Mouse (Mus musculus) small intestine, adult 10 weeks (tissue): ENCODE data around the gene Vmn2r45. TPM values are rescaled to one million over a fixed set of nuclear protein-coding genes. Genes with fewer than 3 reads are reported as not detected.

Experiments
- polyA plus RNA-seq: library from polyadenylated mRNA; stranded (reverse); fragments of 350-450 nt; fragmentation: Illumina TruSeq; extraction: RNeasy Lipid Tissue Mini Kit (QIAGEN cat#74804); gene quantifications from one replicate; pipeline ENCODE4 v1.2.3, GENCODE M21; 2014; ENCODE audit warnings: low replicate concordance

Gene Vmn2r45
- not detected for polyA plus RNA-seq

DNA sequence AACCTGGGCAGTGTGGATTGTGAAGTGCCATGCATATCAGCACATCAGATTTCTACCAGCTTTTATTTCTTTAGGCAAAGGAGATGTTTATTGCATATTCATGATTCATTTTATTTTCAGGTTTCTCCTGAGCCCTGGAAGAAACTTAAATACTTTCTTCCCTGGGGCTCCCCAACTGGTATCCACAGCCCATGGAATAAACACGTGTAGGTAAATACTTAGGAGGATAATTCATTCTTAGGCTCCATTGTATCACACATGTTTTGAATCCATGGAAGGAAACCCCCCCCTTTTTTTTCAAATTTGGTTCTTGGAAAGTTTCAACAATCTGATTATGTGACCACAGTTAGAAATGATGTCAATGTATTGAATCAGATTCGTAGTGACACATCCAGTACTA, at the start of gene Vmn2r45:
Gene Vmn2r45 (minus strand): TSS at position 101 of the 400 bp plus-strand sequence.

Other genes with a start within 250 kb of the Vmn2r45 start
- not detected for gene Vmn2r43, start 228.5 kb downstream of the Vmn2r45 start, polyA plus RNA-seq
- not detected for gene Vmn2r44, start 105.7 kb downstream of the Vmn2r45 start, polyA plus RNA-seq